Mouse (Mus musculus) heart, embryonic 13.5 days (tissue): ENCODE measurements around the gene Trim13. TPM values are rescaled to one million over a fixed set of nuclear protein-coding genes. Genes with fewer than 3 reads are reported as not detected.
"Not testable (repeated sequence)": the region's sequence is repeated elsewhere in the genome, so short reads cannot be mapped to it uniquely, and the experiment has no call there.

Experiments
- ATAC-seq: fragments of 200-750 bp; cut with Nextera tagmentation; 2 replicates; pipeline ENCODE4 v1.8.0; 2017; ENCODE audit warnings: moderate TSS enrichment; ENCODE audit not compliant: insufficient number of reproducible peaks, low FRiP score, low TSS enrichment; ENCODE audit errors: extremely low read depth
- H3K27ac ChIP-seq: fragments of 300-500 bp; sonication (generic); replicated peaks from 2 replicates; pipeline ENCODE4 v1.5.1; 2015; ENCODE audit warnings: moderate library complexity, mild to moderate bottlenecking, inconsistent platforms
- H3K27me3 ChIP-seq: fragments of 300-500 bp; sonication (generic); replicated peaks from 2 replicates; pipeline ENCODE4 v1.6.1; 2015; ENCODE audit warnings: mild to moderate bottlenecking, inconsistent platforms
- H3K36me3 ChIP-seq: fragments of 300-500 bp; sonication (generic); 2 replicates; pipeline ENCODE4 v1.6.1; 2015; ENCODE audit warnings: mild to moderate bottlenecking, inconsistent platforms
- H3K4me1 ChIP-seq: fragments of 300-500 bp; sonication (generic); 2 replicates; pipeline ENCODE4 v1.6.1; 2015; ENCODE audit warnings: inconsistent platforms
- H3K4me2 ChIP-seq: fragments of 300-500 bp; sonication (generic); 2 replicates; pipeline ENCODE4 v1.6.1; 2015; ENCODE audit warnings: inconsistent platforms, mild to moderate bottlenecking, moderate library complexity
- H3K4me3 ChIP-seq: fragments of 300-500 bp; sonication (generic); 2 replicates; pipeline ENCODE4 v1.5.1; 2015; ENCODE audit warnings: moderate library complexity, mild to moderate bottlenecking, inconsistent platforms
- H3K9ac ChIP-seq: fragments of 300-500 bp; sonication (generic); 2 replicates; pipeline ENCODE4 v1.6.1; 2015; ENCODE audit warnings: inconsistent platforms, mild to moderate bottlenecking, moderate library complexity
- H3K9me3 ChIP-seq: fragments of 300-500 bp; sonication (generic); 2 replicates; pipeline ENCODE4 v1.6.1; 2016; ENCODE audit warnings: inconsistent platforms
- WGBS: fragments of 180-500 bp; shearing (Covaris S2); methylation state at CpG from one replicate; pipeline ENCODE4 v1.1.7; 2015; ENCODE audit warnings: mixed read lengths; 5-methylcytosine and 5-hydroxymethylcytosine counted together
- polyA plus RNA-seq: library from polyadenylated mRNA; unstranded; fragments of >200 nt; fragmentation: Nextera tagmentation; extraction: Ambion mirVana; gene quantifications from 2 replicates; pipeline ENCODE4 v1.2.1, GENCODE M21; 2015

Trim13 gene
- 13.0 and 13.7 TPM in 2 replicates for polyA plus RNA-seq

GRCm38 (mm10) chr14:61597968-61598367 is at the start of gene Trim13:
TSS of gene Trim13 (plus strand) at chr14:61598247.
- ATAC-seq, result no peak
- peak within 1 kb of the TSS; percentile 93 for H3K9ac ChIP-seq

GRCm38 (mm10) chr14:61548614-61549013 is 49.4 kb upstream of the Trim13 start:
- Histone ChIP-seq H3K9ac (no peak overlapping the region), H3K27ac (no peak overlapping the region), H3K9me3 (no peaks in the 10 kb centered on the region), H3K4me3 (no peak overlapping the region), H3K36me3 (peaks cover 36% of the 10 kb centered on the region), H3K4me1 (no peaks in the 10 kb centered on the region), H3K4me2 (no peak overlapping the region), H3K27me3 (no peaks in the 10 kb centered on the region)
- WGBS, result 89% methylated on average over 1 of the region's 1 CpGs
- ATAC-seq, result no peak

More at GRCm38 (mm10) chr14:61597968-61598367, at the start of gene Trim13:
- peaks cover 24% of the 10 kb centered on the region for H3K4me1 ChIP-seq
- H3K9me3 ChIP-seq, result no peaks in the 10 kb centered on the region
- 47% methylated on average over 5 of the region's 5 CpGs for WGBS
- peak within 1 kb of the TSS; percentile 68 for H3K4me2 ChIP-seq
- H3K27ac ChIP-seq, result no peak within 1 kb of the TSS
- no peaks in the 10 kb centered on the region for H3K27me3 ChIP-seq
- H3K4me3 ChIP-seq, result peak within 1 kb of the TSS; percentile 82
- H3K36me3 ChIP-seq, result peaks cover 7% of the 10 kb centered on the region; the same call in 1 of the 2 replicates

GRCm38 (mm10) chr14:61555931-61556288 is 42.1 kb upstream of the Trim13 start:
- peak overlapping the region; percentile 90 for H3K4me2 ChIP-seq
- H3K27me3 ChIP-seq, result no peaks in the 10 kb centered on the region
- WGBS, result 3% methylated on average over 6 of the region's 6 CpGs
- H3K9ac ChIP-seq, result peak overlapping the region; percentile 84
- no peaks in the 10 kb centered on the region for H3K36me3 ChIP-seq
- H3K4me1 ChIP-seq, result peaks cover 14% of the 10 kb centered on the region
- H3K9me3 ChIP-seq, result no peaks in the 10 kb centered on the region
- no peak for ATAC-seq
- peak overlapping the region; percentile 85 for H3K27ac ChIP-seq
- peak overlapping the region; percentile 75 for H3K4me3 ChIP-seq

- no peaks in the 10 kb centered on the region for H3K27me3 ChIP-seq
Observed at GRCm38 (mm10) chr14:61556289-61557147, 41.5 kb upstream of the Trim13 start, which contains the start of gene Spryd7. TSS of gene Spryd7 (minus strand) at chr14:61556886.

GRCm38 (mm10) chr14:61558901-61559300 is 39.1 kb upstream of the Trim13 start:
- Histone ChIP-seq H3K4me3 (no peak overlapping the region), H3K4me2 (no peak overlapping the region), H3K9ac (no peak overlapping the region), H3K4me1 (peaks cover 14% of the 10 kb centered on the region), H3K9me3 (peaks cover 11% of the 10 kb centered on the region; the same call in 1 of the 2 replicates), H3K27me3 (no peaks in the 10 kb centered on the region), H3K36me3 (no peaks in the 10 kb centered on the region), H3K27ac (no peak overlapping the region)
- WGBS, result 82% methylated on average over 6 of the region's 6 CpGs
- no peak for ATAC-seq

More at GRCm38 (mm10) chr14:61556289-61557147, 41.5 kb upstream of the Trim13 start, which contains the start of gene Spryd7:
- H3K4me1 ChIP-seq, result peaks cover 14% of the 10 kb centered on the region
- H3K9ac ChIP-seq, result peak within 1 kb of the TSS; percentile 88
- H3K4me3 ChIP-seq, result peak within 1 kb of the TSS; percentile 75
- H3K27ac ChIP-seq, result peak within 1 kb of the TSS; percentile 85
- peaks cover 4% of the 10 kb centered on the region; the same call in 1 of the 2 replicates for H3K9me3 ChIP-seq
- ATAC-seq, result peak; percentile 98
- under 1% methylated on average over 72 of the region's 72 CpGs for WGBS
- H3K36me3 ChIP-seq, result no peaks in the 10 kb centered on the region
- peak within 1 kb of the TSS; percentile 90 for H3K4me2 ChIP-seq

GRCm38 (mm10) chr14:61559856-61560255 is 38.2 kb upstream of the Trim13 start:
- H3K27me3 ChIP-seq, result no peaks in the 10 kb centered on the region
- WGBS, result 70% methylated on average over 3 of the region's 3 CpGs
- no peak overlapping the region for H3K27ac ChIP-seq
- no peak for ATAC-seq
- no peak overlapping the region for H3K4me3 ChIP-seq
- H3K9me3 ChIP-seq, result peaks cover 11% of the 10 kb centered on the region; the same call in 1 of the 2 replicates
- no peak overlapping the region for H3K4me2 ChIP-seq
- H3K9ac ChIP-seq, result no peak overlapping the region
- peaks cover 14% of the 10 kb centered on the region for H3K4me1 ChIP-seq
- no peaks in the 10 kb centered on the region for H3K36me3 ChIP-seq

- H3K27ac ChIP-seq, H3K27me3 ChIP-seq, H3K9ac ChIP-seq, H3K36me3 ChIP-seq, H3K4me2 ChIP-seq, ATAC-seq, H3K4me3 ChIP-seq, H3K4me1 ChIP-seq, H3K9me3 ChIP-seq: not testable (repeated sequence)
- 82% methylated on average over 4 of the region's 4 CpGs for WGBS
Observed at GRCm38 (mm10) chr14:61566211-61566610, 31.8 kb upstream of the Trim13 start.

GRCm38 (mm10) chr14:61569344-61569743 is 28.7 kb upstream of the Trim13 start:
- H3K4me2 ChIP-seq, result no peak overlapping the region
- H3K9me3 ChIP-seq, result no peaks in the 10 kb centered on the region
- no peak overlapping the region for H3K4me3 ChIP-seq
- H3K27me3 ChIP-seq, result no peaks in the 10 kb centered on the region
- no peak overlapping the region for H3K27ac ChIP-seq
- H3K4me1 ChIP-seq, result 0 out of 2 replicates have a peak, but pooled peaks cover 3% of the 10 kb centered on the region
- no peaks in the 10 kb centered on the region for H3K36me3 ChIP-seq
- ATAC-seq, result no peak
- H3K9ac ChIP-seq, result no peak overlapping the region
- 59% methylated on average over 2 of the region's 2 CpGs for WGBS

GRCm38 (mm10) chr14:61571366-61571765 is 26.7 kb upstream of the Trim13 start:
- Histone ChIP-seq H3K9me3 (no peaks in the 10 kb centered on the region), H3K4me1 (0 out of 2 replicates have a peak, but pooled peaks cover 3% of the 10 kb centered on the region), H3K27ac (no peak overlapping the region)

GRCm38 (mm10) chr14:61572131-61572530 is 25.9 kb upstream of the Trim13 start:
- no peaks in the 10 kb centered on the region for H3K36me3 ChIP-seq
- no peaks in the 10 kb centered on the region for H3K27me3 ChIP-seq
- H3K9me3 ChIP-seq, result no peaks in the 10 kb centered on the region
- no peak overlapping the region for H3K9ac ChIP-seq
- no peak for ATAC-seq
- H3K27ac ChIP-seq, result no peak overlapping the region
- WGBS, result 71% methylated on average over 2 of the region's 2 CpGs
- no peak overlapping the region for H3K4me2 ChIP-seq
- H3K4me3 ChIP-seq, result no peak overlapping the region
- H3K4me1 ChIP-seq, result 0 out of 2 replicates have a peak, but pooled peaks cover 3% of the 10 kb centered on the region

More at GRCm38 (mm10) chr14:61571366-61571765, 26.7 kb upstream of the Trim13 start:
- Histone ChIP-seq H3K36me3 (no peaks in the 10 kb centered on the region), H3K4me3 (no peak overlapping the region), H3K4me2 (peak overlapping the region; percentile 53), H3K9ac (no peak overlapping the region), H3K27me3 (no peaks in the 10 kb centered on the region)
- 12% methylated on average over 4 of the region's 4 CpGs for WGBS
- ATAC-seq, result no peak

- ATAC-seq, result no peak
- 76% methylated on average over 10 of the region's 10 CpGs for WGBS
- H3K27ac ChIP-seq, result no peak overlapping the region
- H3K27me3 ChIP-seq, result no peaks in the 10 kb centered on the region
- H3K9me3 ChIP-seq, result no peaks in the 10 kb centered on the region
- H3K4me3 ChIP-seq, result no peak overlapping the region
- H3K9ac ChIP-seq, result no peak overlapping the region
- 0 out of 2 replicates have a peak, but pooled peaks cover 3% of the 10 kb centered on the region for H3K4me1 ChIP-seq
- H3K4me2 ChIP-seq, result no peak overlapping the region
- H3K36me3 ChIP-seq, result no peaks in the 10 kb centered on the region
Observed at GRCm38 (mm10) chr14:61575066-61575465, 23.0 kb upstream of the Trim13 start.
